Mouse (Mus musculus) lung, postnatal 0 days (tissue): ENCODE measurements around the gene Ube2d2b. TPM values are rescaled to one million over a fixed set of nuclear protein-coding genes. Genes with fewer than 3 reads are reported as not detected.

Source experiments
- ATAC-seq: fragments of 200-750 bp; cut with Nextera tagmentation; 2 replicates; pipeline ENCODE4 v1.8.0; 2017; ENCODE audit warnings: moderate library complexity
- DNase-seq: peaks from one replicate; pipeline ENCODE4 v3.0.0-alpha.2; 2016; ENCODE audit warnings: low spot score
- H3K27ac ChIP-seq: fragments of 300-500 bp; sonication (generic); 2 replicates; pipeline ENCODE4 v1.5.1; 2014; ENCODE audit warnings: antibody characterized with exemption, mild to moderate bottlenecking, low read length, mixed read lengths
- H3K27me3 ChIP-seq: fragments of 300-500 bp; sonication (generic); replicated peaks from 2 replicates; pipeline ENCODE4 v1.6.1; 2014; ENCODE audit warnings: low read length, mixed read lengths; ENCODE audit not compliant: insufficient read depth
- H3K36me3 ChIP-seq: fragments of 300-500 bp; sonication (generic); 2 replicates; pipeline ENCODE4 v1.6.1; 2014; ENCODE audit warnings: low read length, mixed read lengths; ENCODE audit not compliant: insufficient read depth
- H3K4me1 ChIP-seq: fragments of 300-500 bp; sonication (generic); 2 replicates; pipeline ENCODE4 v1.6.1; 2014; ENCODE audit warnings: antibody characterized with exemption, low read depth, low read length, mixed read lengths; ENCODE audit not compliant: insufficient read depth
- H3K4me2 ChIP-seq: fragments of 300-500 bp; sonication (generic); replicated peaks from 2 replicates; pipeline ENCODE4 v1.6.1; 2014; ENCODE audit warnings: low read depth, mild to moderate bottlenecking, low read length, moderate library complexity, mixed read lengths
- H3K4me3 ChIP-seq: fragments of 300-500 bp; sonication (generic); 2 replicates; pipeline ENCODE4 v1.5.1; 2014; ENCODE audit warnings: low read depth, low read length
- H3K9ac ChIP-seq: fragments of 300-500 bp; sonication (generic); replicated peaks from 2 replicates; pipeline ENCODE4 v1.6.1; 2014; ENCODE audit warnings: low read depth, mild to moderate bottlenecking
- H3K9me3 ChIP-seq: fragments of 300-500 bp; sonication (generic); 2 replicates; pipeline ENCODE4 v1.6.1; 2016; ENCODE audit warnings: low read length, mixed read lengths
- CTCF ChIP-seq: IDR thresholded peaks from 2 replicates; pipeline ENCODE4 v1.5.1; 2016; ENCODE audit warnings: antibody characterized with exemption, mild to moderate bottlenecking
- EP300 ChIP-seq: IDR thresholded peaks from 2 replicates; pipeline ENCODE4 v1.6.1; 2016; ENCODE audit warnings: antibody characterized with exemption, mild to moderate bottlenecking, control low read depth
- WGBS: fragments of 180-500 bp; shearing (Covaris S2); extraction: QIAGEN DNeasy Blood & Tissue Kit; methylation state at CpG from one replicate; pipeline ENCODE4 v1.1.7; 2014; 5-methylcytosine and 5-hydroxymethylcytosine counted together
- polyA plus RNA-seq: library from polyadenylated mRNA; unstranded; fragments of >200 nt; fragmentation: Nextera tagmentation; extraction: Ambion mirVana; gene quantifications from 2 replicates; pipeline ENCODE4 v1.2.1, GENCODE M21; 2015

Ube2d2b gene
- polyA plus RNA-seq, 1 experiment from 2014 or later: 0.11 TPM

DNA sequence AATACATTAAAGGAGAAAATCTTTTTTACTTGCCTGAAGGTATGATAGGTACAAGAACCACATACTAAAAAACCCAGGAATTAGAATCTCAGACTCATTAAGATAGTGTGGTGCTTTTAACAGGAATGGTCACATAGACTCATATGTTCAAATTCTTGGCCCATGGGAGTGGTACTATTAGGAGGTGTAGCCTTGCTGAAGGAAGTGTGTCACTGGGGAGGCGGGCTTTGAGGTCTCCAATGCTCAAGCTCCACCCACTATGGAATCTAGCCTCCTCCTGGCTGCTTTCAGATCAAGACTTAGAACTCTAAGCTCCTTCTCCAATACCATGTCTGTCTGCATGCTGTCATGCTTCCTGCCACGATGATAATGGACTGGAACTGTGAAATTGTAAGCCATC is 17.9 kb downstream of the Ube2d2b start:
- no peak overlapping the region for H3K27ac ChIP-seq
- no peaks in the 10 kb centered on the region for H3K27me3 ChIP-seq
- H3K4me2 ChIP-seq: no peak overlapping the region
- ATAC-seq: no peak
- H3K36me3 ChIP-seq: no peaks in the 10 kb centered on the region
- no peaks in the 10 kb centered on the region for H3K4me1 ChIP-seq
- no peaks in the 10 kb centered on the region for H3K9me3 ChIP-seq
- H3K9ac ChIP-seq: no peak overlapping the region
- no peak overlapping the region for H3K4me3 ChIP-seq
- TF ChIP-seq CTCF (no peak), EP300 (no peak)
- WGBS: 78% methylated on average over 2 of the region's 2 CpGs
- DNase-seq: no peak

DNA sequence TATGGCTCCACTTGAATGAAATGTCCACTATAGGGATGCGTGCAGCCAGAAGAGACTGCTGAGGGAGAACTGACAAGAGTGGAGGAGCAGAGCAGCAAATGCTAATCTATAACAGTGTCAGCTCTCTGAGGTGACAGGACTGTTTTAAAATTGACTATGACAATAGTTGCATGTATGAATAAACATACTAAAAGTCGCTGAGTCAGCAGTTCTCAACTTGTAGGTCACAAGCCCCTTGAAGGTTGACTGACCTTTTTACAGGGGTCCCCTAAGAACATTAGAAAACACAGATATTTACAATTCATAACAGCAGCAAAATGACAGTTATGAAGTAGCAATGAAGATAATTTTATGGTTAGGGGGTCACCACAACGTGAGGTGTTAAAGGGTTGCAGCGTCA is 19.1 kb downstream of the Ube2d2b start:
- Histone ChIP-seq H3K4me1 (peaks cover 4% of the 10 kb centered on the region; the same call in 1 of the 2 replicates), H3K36me3 (no peaks in the 10 kb centered on the region), H3K4me3 (no peak overlapping the region), H3K9ac (no peak overlapping the region), H3K9me3 (no peaks in the 10 kb centered on the region), H3K27me3 (no peaks in the 10 kb centered on the region), H3K27ac (no peak overlapping the region), H3K4me2 (no peak overlapping the region)
- DNase-seq (no peak), ATAC-seq (no peak)
- WGBS: 87% methylated on average over 4 of the region's 4 CpGs
- TF ChIP-seq EP300: no peak
- TF ChIP-seq CTCF: no peak

DNA sequence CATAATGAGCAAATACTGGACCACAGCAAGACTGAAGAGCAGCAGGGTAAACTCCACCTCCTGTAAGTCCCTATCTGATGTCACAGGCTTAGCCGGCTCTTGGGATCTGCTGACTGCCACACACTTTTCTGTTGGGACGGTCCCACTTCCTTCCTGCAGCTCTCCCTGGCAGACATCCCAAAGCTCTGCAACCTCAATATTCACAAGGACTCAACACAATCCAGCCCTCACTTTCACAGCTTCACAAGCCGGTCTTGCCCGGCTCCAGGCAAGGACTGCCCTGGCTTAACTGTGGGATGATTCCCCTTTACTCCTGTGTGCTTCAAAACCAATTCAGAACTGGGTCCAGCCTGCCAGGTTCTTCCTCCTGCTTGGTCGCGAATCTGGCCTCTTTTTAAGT is 23.9 kb downstream of the Ube2d2b start:
- H3K27me3 ChIP-seq: no peaks in the 10 kb centered on the region
- peaks cover 5% of the 10 kb centered on the region; the same call in 1 of the 2 replicates for H3K4me1 ChIP-seq
- no peak overlapping the region for H3K27ac ChIP-seq
- TF ChIP-seq EP300 (no peak), CTCF (no peak)
- no peaks in the 10 kb centered on the region for H3K9me3 ChIP-seq
- ATAC-seq (peak; percentile 71), DNase-seq (peak; percentile 80)
- no peak overlapping the region for H3K4me3 ChIP-seq
- H3K36me3 ChIP-seq: no peaks in the 10 kb centered on the region
- H3K4me2 ChIP-seq: peak overlapping the region; percentile 34
- WGBS: 11% methylated on average over 6 of the region's 6 CpGs
- H3K9ac ChIP-seq: no peak overlapping the region

DNA sequence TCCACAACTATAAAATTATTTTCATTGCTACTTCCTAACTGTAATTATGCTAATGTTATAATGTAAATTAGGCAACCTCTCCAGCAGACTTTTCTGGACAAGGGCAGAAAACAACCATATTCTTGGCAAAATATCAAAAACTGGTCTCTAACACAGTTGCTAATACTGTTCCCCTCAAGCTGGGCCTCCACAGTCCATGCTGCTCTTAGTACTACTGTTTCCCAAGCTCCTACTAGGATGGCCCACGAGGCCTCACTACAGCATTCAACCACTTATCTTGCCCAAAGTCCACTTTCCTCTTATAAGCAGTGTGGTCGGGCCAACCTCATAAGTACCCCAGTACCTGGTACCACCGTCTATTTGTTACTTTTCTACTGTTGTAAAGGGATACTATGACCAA is 24.7 kb downstream of the Ube2d2b start:
- Histone ChIP-seq H3K36me3 (no peaks in the 10 kb centered on the region), H3K4me1 (peaks cover 5% of the 10 kb centered on the region; the same call in 1 of the 2 replicates), H3K9me3 (no peaks in the 10 kb centered on the region), H3K4me2 (no peak overlapping the region), H3K4me3 (no peak overlapping the region), H3K27me3 (no peaks in the 10 kb centered on the region), H3K9ac (no peak overlapping the region), H3K27ac (no peak overlapping the region)
- no peak for TF ChIP-seq EP300
- ATAC-seq (no peak), DNase-seq (no peak)
- WGBS: 57% methylated on average over 3 of the region's 3 CpGs

GRCm38 (mm10) chr5:107855546-107855945 is 25.6 kb downstream of the Ube2d2b start:
- TF ChIP-seq EP300: no peak
- TF ChIP-seq CTCF: no peak
- no peak for ATAC-seq
- Histone ChIP-seq H3K4me3 (no peak overlapping the region), H3K36me3 (no peaks in the 10 kb centered on the region), H3K9ac (no peak overlapping the region), H3K27ac (no peak overlapping the region), H3K27me3 (no peaks in the 10 kb centered on the region), H3K4me1 (peaks cover 5% of the 10 kb centered on the region; the same call in 1 of the 2 replicates), H3K9me3 (no peaks in the 10 kb centered on the region), H3K4me2 (no peak overlapping the region)
- WGBS: 35% methylated on average over 2 of the region's 2 CpGs
- no peak for DNase-seq

GRCm38 (mm10) chr5:107858963-107859362 is 29.1 kb downstream of the Ube2d2b start:
- Histone ChIP-seq H3K27ac (no peak overlapping the region), H3K9me3 (no peaks in the 10 kb centered on the region), H3K9ac (no peak overlapping the region), H3K36me3 (no peaks in the 10 kb centered on the region), H3K27me3 (no peaks in the 10 kb centered on the region), H3K4me1 (peaks cover 2% of the 10 kb centered on the region; the same call in 1 of the 2 replicates), H3K4me3 (no peak overlapping the region), H3K4me2 (no peak overlapping the region)
- 53% methylated on average over 2 of the region's 2 CpGs for WGBS
- ATAC-seq (no peak), DNase-seq (peak; percentile 70)
- TF ChIP-seq CTCF: peak; percentile 71
- no peak for TF ChIP-seq EP300

DNA sequence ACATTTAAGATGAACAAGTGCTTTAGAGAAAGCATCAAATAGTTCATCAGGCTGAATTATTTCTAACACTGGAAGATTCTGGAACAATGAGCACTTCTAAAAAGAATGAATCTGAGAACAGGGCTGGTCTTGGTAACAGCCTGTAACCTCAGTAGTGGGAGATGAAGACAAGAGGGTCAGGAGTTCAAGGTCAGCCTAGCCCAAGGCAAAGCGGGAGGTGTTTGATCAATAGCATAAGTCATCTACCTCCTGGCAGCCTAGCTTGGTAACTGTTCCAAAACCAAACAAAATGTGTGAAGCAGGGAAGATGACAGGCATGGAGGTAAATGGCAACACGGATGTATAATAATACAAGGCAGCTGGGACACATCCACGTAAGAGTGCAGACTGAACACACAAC is 34.1 kb downstream of the Ube2d2b start:
- 71% methylated on average over 3 of the region's 3 CpGs for WGBS
- TF ChIP-seq CTCF (no peak), EP300 (no peak)

More for the DNA sequence above, 34.1 kb downstream of the Ube2d2b start:
- DNase-seq (no peak), ATAC-seq (no peak)
- no peak overlapping the region for H3K27ac ChIP-seq
- H3K9ac ChIP-seq: no peak overlapping the region
- H3K4me3 ChIP-seq: no peak overlapping the region
- H3K9me3 ChIP-seq: no peaks in the 10 kb centered on the region
- H3K36me3 ChIP-seq: no peaks in the 10 kb centered on the region
- no peaks in the 10 kb centered on the region for H3K27me3 ChIP-seq
- H3K4me2 ChIP-seq: no peak overlapping the region
- no peaks in the 10 kb centered on the region; the same call in 1 of the 2 replicates for H3K4me1 ChIP-seq
